Mouse (Mus musculus) heart, embryonic 16.5 days (tissue): Measurements from ENCODE around the gene 5330417C22Rik. TPM values are rescaled to one million over a fixed set of nuclear protein-coding genes. Genes with fewer than 3 reads are reported as not detected.

ENCODE experiments used
- ATAC-seq: fragments of 200-750 bp; cut with Nextera tagmentation; replicated peaks from 2 replicates; pipeline ENCODE4 v1.8.0; 2017; ENCODE audit warnings: moderate number of reproducible peaks; ENCODE audit not compliant: insufficient read depth, low FRiP score; ENCODE audit errors: extremely low read depth
- H3K27ac ChIP-seq: fragments of 300-500 bp; sonication (generic); 2 replicates; pipeline ENCODE4 v1.5.1; 2014; ENCODE audit warnings: mild to moderate bottlenecking, low read length, control low read depth, moderate library complexity
- H3K27me3 ChIP-seq: fragments of 300-500 bp; sonication (generic); 2 replicates; pipeline ENCODE4 v1.6.1; 2014; ENCODE audit warnings: low read length, mixed read lengths; ENCODE audit not compliant: control insufficient read depth, insufficient read depth
- H3K36me3 ChIP-seq: fragments of 300-500 bp; sonication (generic); 2 replicates; pipeline ENCODE4 v1.6.1; 2014; ENCODE audit not compliant: control insufficient read depth, insufficient read depth
- H3K4me1 ChIP-seq: fragments of 300-500 bp; sonication (generic); 2 replicates; pipeline ENCODE4 v1.6.1; 2014; ENCODE audit warnings: low read length, mixed read lengths; ENCODE audit not compliant: control insufficient read depth, insufficient read depth
- H3K4me2 ChIP-seq: fragments of 300-500 bp; sonication (generic); 2 replicates; pipeline ENCODE4 v1.6.1; 2014; ENCODE audit warnings: low read depth, mild to moderate bottlenecking, control low read depth, low read length
- H3K4me3 ChIP-seq: fragments of 300-500 bp; sonication (generic); 2 replicates; pipeline ENCODE4 v1.5.1; 2014; ENCODE audit warnings: mild to moderate bottlenecking, control low read depth, low read length
- H3K9ac ChIP-seq: fragments of 300-500 bp; sonication (generic); 2 replicates; pipeline ENCODE4 v1.6.1; 2014; ENCODE audit warnings: low read length, control low read depth
- H3K9me3 ChIP-seq: fragments of 300-500 bp; sonication (generic); replicated peaks from 2 replicates; pipeline ENCODE4 v1.6.1; 2016; ENCODE audit warnings: low read length; ENCODE audit not compliant: control insufficient read depth
- WGBS: fragments of 180-500 bp; shearing (Covaris S2); extraction: QIAGEN DNeasy Blood & Tissue Kit; methylation state at CpG from one replicate; pipeline ENCODE4 v1.1.7; 2014; 5-methylcytosine and 5-hydroxymethylcytosine counted together
- polyA plus RNA-seq: library from polyadenylated mRNA; unstranded; fragments of >200 nt; fragmentation: Nextera tagmentation; extraction: Ambion mirVana; gene quantifications from 2 replicates; pipeline ENCODE4 v1.2.1, GENCODE M21; 2015

5330417C22Rik gene
- polyA plus RNA-seq, 1 experiment from 2014 or later, result 1.9 TPM

DNA sequence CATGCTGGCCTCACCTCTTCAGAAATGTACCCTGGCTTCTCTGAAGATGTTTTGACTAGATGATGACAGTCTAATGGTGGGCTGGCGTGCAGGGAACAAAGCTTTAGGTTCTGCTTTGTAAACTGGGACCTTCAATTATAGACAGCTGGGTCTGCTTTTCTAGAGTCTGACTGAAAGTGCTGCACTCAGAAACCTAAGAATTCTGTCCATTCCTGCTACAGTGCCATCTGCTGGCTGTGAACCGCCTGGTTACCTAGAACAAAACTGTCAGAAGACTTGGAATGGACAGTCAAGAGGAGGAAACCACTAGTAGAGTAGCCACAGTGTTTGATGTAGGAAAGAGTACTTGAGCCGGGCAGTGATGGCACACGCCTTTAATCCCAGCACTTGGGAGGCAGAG is 27.0 kb upstream of the 5330417C22Rik start:
- no peak for ATAC-seq

DNA sequence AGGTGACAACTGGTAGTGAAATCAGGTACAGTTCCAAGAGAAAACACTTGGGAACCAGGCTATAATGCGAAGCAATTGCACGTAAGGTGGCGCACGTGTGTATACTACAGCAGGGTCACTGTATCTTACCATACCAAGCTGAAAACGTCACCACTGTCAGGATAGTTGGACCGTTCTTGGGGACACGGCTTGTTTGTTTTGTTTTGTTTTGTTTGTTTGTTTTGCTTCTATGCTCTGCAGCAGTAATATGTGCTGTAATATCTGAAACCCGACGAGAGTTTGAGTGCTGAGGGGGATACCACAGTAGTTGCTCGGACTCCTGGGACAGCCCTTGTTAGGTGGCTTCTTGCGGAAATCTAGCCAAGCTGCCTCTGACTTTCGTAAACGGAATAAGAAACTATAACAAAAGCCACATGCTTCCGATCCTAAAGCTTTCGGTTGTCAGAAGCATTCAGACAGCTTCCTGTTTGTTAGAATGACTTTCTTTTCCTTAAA is 26.5 kb upstream of the 5330417C22Rik start:
- Histone ChIP-seq H3K27ac (peak overlapping the region; percentile 90), H3K36me3 (peaks cover 15% of the 10 kb centered on the region), H3K9me3 (no peaks in the 10 kb centered on the region), H3K27me3 (no peaks in the 10 kb centered on the region), H3K4me3 (peak overlapping the region; percentile 76), H3K9ac (peak overlapping the region; percentile 63), H3K4me2 (peak overlapping the region; percentile 89), H3K4me1 (peaks cover 6% of the 10 kb centered on the region)
- WGBS, result 5% methylated on average over 15 of the region's 15 CpGs
- ATAC-seq, result peak; percentile 45

More for the DNA sequence above, 27.0 kb upstream of the 5330417C22Rik start:
- H3K9me3 ChIP-seq, result no peaks in the 10 kb centered on the region
- peak overlapping the region; percentile 63 for H3K9ac ChIP-seq
- 3% methylated on average over 4 of the region's 4 CpGs for WGBS
- H3K4me3 ChIP-seq, result peak overlapping the region; percentile 76
- peaks cover 6% of the 10 kb centered on the region for H3K4me1 ChIP-seq
- H3K27me3 ChIP-seq, result no peaks in the 10 kb centered on the region
- H3K36me3 ChIP-seq, result peaks cover 10% of the 10 kb centered on the region
- H3K4me2 ChIP-seq, result peak overlapping the region; percentile 89
- H3K27ac ChIP-seq, result peak overlapping the region; percentile 90

GRCm38 (mm10) chr3:108562133-108562730 is 25.9 kb upstream of the 5330417C22Rik start, which contains the start of gene Tmem167b:
Gene Tmem167b, minus strand, starts transcription at chr3:108562466.
- peak; percentile 96 for ATAC-seq
- peak within 1 kb of the TSS; percentile 90 for H3K27ac ChIP-seq
- H3K9me3 ChIP-seq, result no peaks in the 10 kb centered on the region
- no peaks in the 10 kb centered on the region for H3K27me3 ChIP-seq
- H3K36me3 ChIP-seq, result peaks cover 18% of the 10 kb centered on the region
- under 1% methylated on average over 45 of the region's 45 CpGs for WGBS
- peaks cover 6% of the 10 kb centered on the region for H3K4me1 ChIP-seq
- peak within 1 kb of the TSS; percentile 83 for H3K9ac ChIP-seq
- peak within 1 kb of the TSS; percentile 76 for H3K4me3 ChIP-seq
- H3K4me2 ChIP-seq, result peak within 1 kb of the TSS; percentile 89

DNA sequence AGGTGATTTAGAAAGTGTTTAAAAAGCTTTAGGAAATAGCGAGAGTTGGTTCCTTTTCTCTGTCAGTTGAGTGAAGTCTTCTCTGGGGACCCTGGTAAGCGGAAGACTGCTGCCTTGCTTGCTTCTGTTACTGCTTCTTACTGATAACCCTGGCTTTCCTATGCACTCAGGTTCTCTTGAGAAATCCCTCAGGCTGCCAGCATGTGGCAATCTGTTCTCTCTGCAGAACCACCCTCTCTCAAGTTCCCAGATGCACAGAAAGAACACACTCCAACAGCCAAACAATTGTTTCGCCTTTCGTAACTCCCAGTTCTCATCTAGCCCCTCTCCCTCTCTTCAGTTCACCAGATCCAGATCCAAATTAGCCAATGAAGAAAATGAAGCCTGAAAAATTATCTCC is 21.6 kb upstream of the 5330417C22Rik start:
- H3K9me3 ChIP-seq, result no peaks in the 10 kb centered on the region
- no peak overlapping the region for H3K9ac ChIP-seq
- H3K27ac ChIP-seq, result no peak overlapping the region
- no peak overlapping the region for H3K4me3 ChIP-seq
- no peaks in the 10 kb centered on the region for H3K27me3 ChIP-seq
- H3K4me2 ChIP-seq, result no peak overlapping the region
- ATAC-seq, result no peak
- H3K4me1 ChIP-seq, result peaks cover 9% of the 10 kb centered on the region
- 92% methylated on average over 4 of the region's 4 CpGs for WGBS
- peaks cover 21% of the 10 kb centered on the region for H3K36me3 ChIP-seq

DNA sequence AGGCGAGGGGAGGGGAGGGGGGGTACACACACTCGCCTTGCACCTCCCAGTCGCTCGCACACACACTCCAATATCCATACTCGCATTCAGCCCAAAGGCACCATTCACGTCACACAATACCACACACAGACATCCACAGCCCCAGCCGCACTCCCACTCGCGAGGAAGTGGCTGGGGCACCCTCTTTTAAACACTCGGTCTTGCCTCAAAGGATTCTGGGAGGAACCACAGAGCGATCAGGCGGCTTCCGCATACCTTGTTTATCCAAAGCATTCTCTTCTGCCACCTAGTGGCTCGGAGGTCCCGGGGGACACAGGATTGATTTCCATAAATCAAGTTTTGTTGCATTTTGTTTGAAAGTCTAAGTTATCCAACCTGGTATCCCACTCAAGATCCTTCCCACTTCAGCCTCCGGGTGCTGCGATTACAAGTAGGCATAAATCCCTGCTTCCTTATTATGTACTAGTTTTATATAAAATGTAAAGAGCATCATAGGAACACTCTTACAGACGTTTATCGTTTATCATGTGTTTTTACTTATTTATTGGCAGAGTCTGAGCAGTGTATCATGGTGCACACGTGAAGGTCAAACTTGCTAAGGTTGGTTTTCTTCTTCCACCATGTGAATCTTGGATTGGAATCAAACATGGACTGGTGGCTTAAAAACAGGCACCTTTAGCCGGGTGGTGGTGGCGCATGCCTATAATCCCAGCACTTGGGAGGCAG is 18.4 kb upstream of the 5330417C22Rik start:
- H3K27me3 ChIP-seq, result no peaks in the 10 kb centered on the region
- WGBS, result 16% methylated on average over 22 of the region's 22 CpGs
- peak; percentile 98 for ATAC-seq
- H3K27ac ChIP-seq, result peak overlapping the region; percentile 86
- H3K9ac ChIP-seq, result peak overlapping the region; percentile 86
- H3K4me3 ChIP-seq, result peak overlapping the region; percentile 87
- peak overlapping the region; percentile 77 for H3K4me2 ChIP-seq
- peaks cover 21% of the 10 kb centered on the region for H3K36me3 ChIP-seq
- H3K9me3 ChIP-seq, result no peaks in the 10 kb centered on the region
- peaks cover 3% of the 10 kb centered on the region; the same call in 1 of the 2 replicates for H3K4me1 ChIP-seq

DNA sequence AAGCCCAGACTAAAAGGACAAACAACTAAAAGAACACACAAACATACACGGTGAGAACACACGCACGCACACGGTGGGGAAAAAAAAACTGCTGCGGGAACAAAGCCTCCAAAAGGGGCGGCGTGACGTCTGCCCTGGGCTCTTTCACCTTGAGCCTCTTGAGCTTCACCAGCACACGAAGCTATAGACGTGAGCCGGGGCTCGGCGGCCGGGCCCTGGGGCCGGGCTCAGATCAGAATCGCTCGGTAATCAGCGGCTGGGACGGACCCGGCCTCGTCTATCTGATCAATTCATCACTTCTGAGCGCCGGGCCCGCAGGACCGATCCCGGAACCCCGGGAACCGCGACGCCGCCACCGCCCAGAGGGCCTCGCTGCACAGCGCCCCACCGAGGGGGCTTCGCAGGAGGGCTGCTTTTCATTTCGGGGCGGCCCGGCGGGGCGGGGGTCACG is 17.8 kb upstream of the 5330417C22Rik start:
- H3K4me2 ChIP-seq, result peak overlapping the region; percentile 77
- no peaks in the 10 kb centered on the region for H3K27me3 ChIP-seq
- under 1% methylated on average over 42 of the region's 42 CpGs for WGBS
- peak overlapping the region; percentile 87 for H3K4me3 ChIP-seq
- no peaks in the 10 kb centered on the region for H3K9me3 ChIP-seq
- peaks cover 17% of the 10 kb centered on the region for H3K36me3 ChIP-seq
- ATAC-seq, result peak; percentile 65
- peak overlapping the region; percentile 86 for H3K27ac ChIP-seq
- peak overlapping the region; percentile 86 for H3K9ac ChIP-seq
- peaks cover 3% of the 10 kb centered on the region; the same call in 1 of the 2 replicates for H3K4me1 ChIP-seq

DNA sequence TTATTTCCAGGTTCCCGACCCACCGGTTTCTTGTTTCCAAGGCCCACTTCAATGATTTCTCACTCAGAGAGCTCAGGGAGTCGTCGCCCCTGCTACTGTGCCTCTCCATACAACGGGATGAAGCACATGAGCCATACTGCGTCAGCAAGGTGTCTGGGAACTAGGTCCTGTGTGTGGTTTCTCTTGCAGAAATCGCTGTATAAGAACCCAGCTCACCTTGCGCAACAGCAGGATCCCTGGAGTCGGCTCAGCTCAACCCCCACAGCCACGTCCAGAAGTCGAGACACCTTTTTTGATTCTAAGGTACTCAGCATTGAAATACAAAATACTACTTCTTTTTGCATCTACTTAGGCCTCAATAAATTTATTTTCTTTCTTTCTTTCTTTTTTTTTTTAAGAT is 6.0 kb upstream of the 5330417C22Rik start:
- no peak overlapping the region for H3K9ac ChIP-seq
- H3K9me3 ChIP-seq, result no peaks in the 10 kb centered on the region
- no peaks in the 10 kb centered on the region for H3K36me3 ChIP-seq
- no peak for ATAC-seq
- no peak overlapping the region for H3K4me3 ChIP-seq
- no peaks in the 10 kb centered on the region for H3K27me3 ChIP-seq
- no peak overlapping the region for H3K4me2 ChIP-seq
- no peak overlapping the region for H3K27ac ChIP-seq
- no peaks in the 10 kb centered on the region for H3K4me1 ChIP-seq
- WGBS, result 76% methylated on average over 11 of the region's 11 CpGs

DNA sequence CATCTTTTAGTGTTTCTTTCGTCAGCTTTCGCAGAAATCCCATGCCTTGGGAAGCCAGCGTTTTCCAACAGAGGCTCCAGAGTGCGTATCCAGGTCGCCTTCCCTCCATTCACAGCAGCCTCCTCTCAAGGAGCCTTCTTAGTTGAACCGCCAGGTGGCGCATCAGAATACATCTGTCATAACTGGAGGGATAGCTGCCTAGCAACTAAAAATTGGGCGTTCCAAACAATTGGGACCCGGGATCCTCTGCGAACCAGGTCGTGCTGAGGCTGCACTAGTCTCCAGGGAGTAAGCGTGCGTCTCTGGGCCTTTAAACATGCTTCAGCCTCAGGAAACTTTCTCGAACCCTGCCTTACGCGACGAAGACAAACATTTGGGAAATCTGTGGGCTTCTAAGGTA is 967 bp upstream of the 5330417C22Rik start:
- H3K27ac ChIP-seq, result no peak overlapping the region
- ATAC-seq, result peak; percentile 52; the same call in 1 of the 2 replicates
- H3K9ac ChIP-seq, result no peak overlapping the region
- H3K9me3 ChIP-seq, result no peaks in the 10 kb centered on the region
- H3K4me1 ChIP-seq, result peaks cover 22% of the 10 kb centered on the region
- H3K27me3 ChIP-seq, result peaks cover 11% of the 10 kb centered on the region
- H3K4me2 ChIP-seq, result peak overlapping the region; percentile 52
- H3K36me3 ChIP-seq, result no peaks in the 10 kb centered on the region
- H3K4me3 ChIP-seq, result no peak overlapping the region
- 4% methylated on average over 17 of the region's 17 CpGs for WGBS
